Mouse (Mus musculus) embryonic facial prominence, embryonic 13.5 days (tissue): Measurements from ENCODE around the gene Hk1. TPM values are rescaled to one million over a fixed set of nuclear protein-coding genes. Genes with fewer than 3 reads are reported as not detected.

Source experiments
- ATAC-seq: fragments of 200-750 bp; cut with Nextera tagmentation; 2 replicates; pipeline ENCODE4 v1.8.0; 2017; ENCODE audit warnings: low read depth; ENCODE audit not compliant: insufficient number of reproducible peaks, insufficient read depth, low FRiP score, low TSS enrichment
- H3K27ac ChIP-seq: fragments of 300-500 bp; sonication (generic); 2 replicates; pipeline ENCODE4 v1.5.1; 2015; ENCODE audit warnings: moderate library complexity, mild to moderate bottlenecking, inconsistent platforms
- H3K27me3 ChIP-seq: fragments of 300-500 bp; sonication (generic); 2 replicates; pipeline ENCODE4 v1.6.1; 2015; ENCODE audit warnings: mild to moderate bottlenecking, inconsistent platforms
- H3K36me3 ChIP-seq: fragments of 300-500 bp; sonication (generic); 2 replicates; pipeline ENCODE4 v1.6.1; 2015; ENCODE audit warnings: mild to moderate bottlenecking, inconsistent platforms
- H3K4me1 ChIP-seq: fragments of 300-500 bp; sonication (generic); 2 replicates; pipeline ENCODE4 v1.6.1; 2015; ENCODE audit warnings: inconsistent platforms
- H3K4me2 ChIP-seq: fragments of 300-500 bp; sonication (generic); 2 replicates; pipeline ENCODE4 v1.6.1; 2015; ENCODE audit warnings: moderate library complexity, mild to moderate bottlenecking, inconsistent platforms
- H3K4me3 ChIP-seq: fragments of 300-500 bp; sonication (generic); 2 replicates; pipeline ENCODE4 v1.5.1; 2015; ENCODE audit warnings: mild to moderate bottlenecking, inconsistent platforms
- H3K9ac ChIP-seq: fragments of 300-500 bp; sonication (generic); 2 replicates; pipeline ENCODE4 v1.6.1; 2015; ENCODE audit warnings: mild to moderate bottlenecking, inconsistent platforms
- H3K9me3 ChIP-seq: fragments of 300-500 bp; sonication (generic); 2 replicates; pipeline ENCODE4 v1.6.1; 2016; ENCODE audit warnings: inconsistent platforms
- WGBS: fragments of 180-500 bp; shearing (Covaris S2); methylation state at CpG from one replicate; pipeline ENCODE4 v1.1.7; 2015; ENCODE audit warnings: mixed read lengths; 5-methylcytosine and 5-hydroxymethylcytosine counted together
- polyA plus RNA-seq: library from polyadenylated mRNA; unstranded; fragments of >200 nt; fragmentation: Nextera tagmentation; extraction: Ambion mirVana; gene quantifications from 2 replicates; pipeline ENCODE4 v1.2.1, GENCODE M21; 2015

Gene Hk1
- polyA plus RNA-seq, 1 experiment from 2014 or later, result 32.9 TPM

DNA sequence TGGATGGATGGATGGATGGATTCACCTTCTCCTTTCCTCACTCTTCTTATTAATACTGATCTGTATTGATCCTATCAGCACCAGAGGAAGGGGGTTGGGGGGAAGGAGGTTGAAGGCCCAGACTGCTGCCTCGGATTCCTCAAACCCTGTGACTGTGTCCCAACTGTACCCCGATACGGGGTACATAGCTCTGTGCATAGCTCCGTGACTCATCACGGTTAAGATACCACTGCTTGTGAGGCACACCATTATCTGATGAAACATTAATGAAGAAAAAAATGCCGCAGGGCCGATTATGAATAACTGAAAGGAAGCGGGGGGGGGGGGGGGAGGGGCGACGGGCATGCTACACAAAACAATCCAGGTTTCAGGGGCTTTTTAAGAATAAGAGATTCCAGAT is 66.6 kb downstream of the Hk1 start:
- Histone ChIP-seq H3K27ac (no peak overlapping the region), H3K4me1 (peaks cover 22% of the 10 kb centered on the region; the same call in 1 of the 2 replicates), H3K4me2 (no peak overlapping the region), H3K9me3 (no peaks in the 10 kb centered on the region), H3K4me3 (no peak overlapping the region), H3K9ac (no peak overlapping the region), H3K27me3 (no peaks in the 10 kb centered on the region), H3K36me3 (no peaks in the 10 kb centered on the region)
- no peak for ATAC-seq
- WGBS, result 76% methylated on average over 8 of the region's 10 CpGs

DNA sequence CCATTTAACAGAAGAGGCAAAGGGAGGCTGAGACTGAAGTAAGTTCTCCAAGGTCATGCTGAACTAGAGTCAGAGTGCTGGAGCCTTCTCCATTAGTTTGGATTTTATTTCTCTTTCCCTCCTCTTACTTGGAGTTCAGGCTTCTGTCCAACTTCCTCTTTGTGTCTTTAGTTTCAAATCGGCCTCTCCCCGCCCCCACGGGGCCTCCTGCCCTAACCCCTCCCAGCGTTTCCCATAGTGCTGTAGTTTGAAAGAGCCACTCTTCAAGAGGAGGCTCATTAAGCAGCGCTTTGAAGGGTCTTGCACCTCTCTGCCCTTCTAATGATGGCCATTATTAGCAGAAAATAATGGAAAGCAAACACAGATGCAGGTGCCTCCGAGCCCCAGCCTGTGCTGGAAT is 68.2 kb downstream of the Hk1 start:
- Histone ChIP-seq H3K27me3 (no peaks in the 10 kb centered on the region), H3K4me1 (peaks cover 27% of the 10 kb centered on the region), H3K27ac (no peak overlapping the region), H3K4me3 (no peak overlapping the region), H3K36me3 (no peaks in the 10 kb centered on the region), H3K4me2 (no peak overlapping the region), H3K9ac (no peak overlapping the region), H3K9me3 (no peaks in the 10 kb centered on the region)
- 35% methylated on average over 6 of the region's 6 CpGs for WGBS
- no peak for ATAC-seq

DNA sequence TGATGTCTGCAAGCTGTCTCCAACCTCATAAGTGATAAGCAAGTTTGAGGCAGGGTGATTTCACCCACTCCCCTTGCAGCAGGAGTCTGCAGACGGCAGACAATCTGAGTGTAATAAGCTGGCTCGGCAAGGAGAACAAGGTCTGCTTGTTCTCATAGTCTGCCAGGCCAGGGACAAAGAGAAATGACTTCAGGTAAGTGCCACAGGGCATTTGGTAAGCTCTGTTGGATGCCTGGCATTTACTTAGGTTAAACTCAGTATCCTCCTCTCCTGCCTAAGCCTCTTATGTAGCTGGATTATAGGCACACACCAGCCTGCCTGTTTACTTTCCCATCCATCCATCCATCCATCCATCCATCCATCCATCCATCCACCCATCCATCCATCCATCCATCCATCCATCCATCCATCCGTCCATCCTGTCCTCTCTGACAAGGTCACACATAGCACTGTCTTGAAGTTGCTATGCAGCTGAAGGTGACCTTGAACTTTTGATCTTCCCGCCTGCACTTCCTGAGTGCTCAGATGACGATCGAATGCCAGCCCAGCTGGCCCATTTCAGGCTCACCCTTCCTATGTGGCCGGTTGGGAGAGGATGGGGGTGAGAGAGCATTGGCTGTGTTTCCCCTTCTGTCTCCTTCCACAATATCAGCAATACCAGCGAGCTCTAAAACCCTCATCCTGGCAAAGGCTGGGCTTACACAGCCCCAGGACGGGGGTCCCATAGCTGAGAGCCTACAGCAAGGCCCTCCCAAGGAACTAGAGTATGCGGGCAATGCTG is 69.3 kb downstream of the Hk1 start:
- Histone ChIP-seq H3K27me3 (no peaks in the 10 kb centered on the region), H3K36me3 (no peaks in the 10 kb centered on the region), H3K4me2 (no peak overlapping the region), H3K9me3 (no peaks in the 10 kb centered on the region), H3K27ac (no peak overlapping the region), H3K9ac (no peak overlapping the region), H3K4me1 (peaks cover 29% of the 10 kb centered on the region), H3K4me3 (no peak overlapping the region)
- WGBS, result 74% methylated on average over 10 of the region's 10 CpGs
- no peak for ATAC-seq

DNA sequence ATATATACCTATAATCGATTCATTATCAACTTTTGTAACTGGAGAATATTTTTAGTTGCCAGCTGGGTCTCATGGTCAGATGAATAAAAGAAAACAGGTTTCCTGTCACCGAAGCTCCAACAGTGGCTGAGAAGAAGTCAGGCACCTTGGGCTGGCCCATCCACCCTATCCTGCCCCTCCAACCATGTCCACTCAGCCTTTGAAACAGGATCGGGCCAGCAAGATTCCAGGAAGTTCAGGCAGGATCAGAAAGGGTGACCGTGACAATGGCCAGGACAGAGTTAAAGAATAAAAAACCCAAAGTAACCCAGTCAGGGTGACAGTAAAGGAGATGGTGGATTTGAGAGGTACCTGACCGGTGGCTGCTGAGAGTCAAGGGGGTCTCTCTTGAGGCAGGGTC is 70.1 kb downstream of the Hk1 start:
- no peak overlapping the region for H3K9ac ChIP-seq
- no peaks in the 10 kb centered on the region for H3K9me3 ChIP-seq
- 72% methylated on average over 5 of the region's 5 CpGs for WGBS
- H3K4me1 ChIP-seq, result peaks cover 29% of the 10 kb centered on the region
- no peaks in the 10 kb centered on the region for H3K27me3 ChIP-seq
- no peak overlapping the region for H3K27ac ChIP-seq
- no peak for ATAC-seq
- H3K4me3 ChIP-seq, result no peak overlapping the region
- H3K36me3 ChIP-seq, result no peaks in the 10 kb centered on the region
- H3K4me2 ChIP-seq, result no peak overlapping the region

DNA sequence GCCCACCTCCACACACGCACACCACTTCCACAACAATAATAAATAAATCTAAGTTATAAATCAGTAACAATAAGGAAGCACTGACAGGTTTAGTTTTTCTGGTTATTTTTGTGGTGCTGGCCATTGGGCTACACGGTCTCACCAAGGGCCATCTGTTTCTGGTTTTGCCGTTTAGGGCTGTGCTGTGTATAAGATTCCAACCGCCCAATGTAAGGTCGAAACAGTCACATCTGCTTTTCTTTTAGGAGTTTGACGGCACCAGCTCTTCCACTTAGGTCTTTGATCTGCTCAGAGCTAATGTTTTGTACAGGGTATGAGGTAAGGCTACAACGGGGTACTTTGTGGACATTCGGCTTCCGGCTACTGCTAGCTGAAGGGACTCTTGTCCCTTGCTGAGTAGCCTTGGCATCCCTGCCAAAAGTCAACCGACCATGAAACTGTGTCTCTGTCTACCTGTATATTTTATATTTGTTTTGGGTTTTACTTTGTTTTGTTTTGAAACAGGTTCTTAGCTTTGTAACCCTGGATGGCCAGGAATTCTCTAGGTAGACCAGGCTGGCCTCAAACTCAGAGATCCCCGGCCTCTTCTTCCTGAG is 70.7 kb downstream of the Hk1 start:
- 32% methylated on average over 11 of the region's 11 CpGs for WGBS
- Histone ChIP-seq H3K9ac (no peak overlapping the region), H3K4me3 (no peak overlapping the region), H3K36me3 (peaks cover 4% of the 10 kb centered on the region), H3K27me3 (no peaks in the 10 kb centered on the region), H3K27ac (no peak overlapping the region; the same call in 1 of the 2 replicates), H3K4me1 (peaks cover 25% of the 10 kb centered on the region), H3K4me2 (no peak overlapping the region), H3K9me3 (no peaks in the 10 kb centered on the region)
- ATAC-seq, result no peak

DNA sequence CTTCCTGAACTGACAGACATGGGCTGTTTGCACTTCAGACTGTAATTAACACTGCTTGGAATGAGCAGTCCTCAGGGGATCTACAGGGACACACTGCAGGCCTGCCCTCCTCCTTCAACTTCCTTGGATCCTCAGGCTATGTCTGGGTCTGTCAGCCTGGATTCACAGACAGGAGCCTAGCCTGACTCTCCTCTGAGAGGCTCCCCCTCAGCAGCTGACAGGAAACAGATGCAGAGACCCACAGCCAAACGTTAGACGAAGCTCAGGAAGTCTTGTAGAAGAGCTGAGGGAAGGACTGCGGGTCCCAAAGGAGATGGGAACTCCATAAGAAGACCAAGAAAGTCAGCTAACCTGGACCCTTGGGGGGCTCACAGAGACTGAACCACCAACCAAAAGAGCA is 73.2 kb downstream of the Hk1 start:
- H3K27me3 ChIP-seq, result no peaks in the 10 kb centered on the region
- ATAC-seq, result no peak
- H3K27ac ChIP-seq, result no peak overlapping the region
- H3K4me2 ChIP-seq, result no peak overlapping the region
- no peak overlapping the region for H3K9ac ChIP-seq
- H3K4me1 ChIP-seq, result peaks cover 17% of the 10 kb centered on the region
- peaks cover 14% of the 10 kb centered on the region for H3K36me3 ChIP-seq
- H3K9me3 ChIP-seq, result no peaks in the 10 kb centered on the region
- H3K4me3 ChIP-seq, result no peak overlapping the region
- 23% methylated on average over 3 of the region's 3 CpGs for whole genome bisulfite sequencing

DNA sequence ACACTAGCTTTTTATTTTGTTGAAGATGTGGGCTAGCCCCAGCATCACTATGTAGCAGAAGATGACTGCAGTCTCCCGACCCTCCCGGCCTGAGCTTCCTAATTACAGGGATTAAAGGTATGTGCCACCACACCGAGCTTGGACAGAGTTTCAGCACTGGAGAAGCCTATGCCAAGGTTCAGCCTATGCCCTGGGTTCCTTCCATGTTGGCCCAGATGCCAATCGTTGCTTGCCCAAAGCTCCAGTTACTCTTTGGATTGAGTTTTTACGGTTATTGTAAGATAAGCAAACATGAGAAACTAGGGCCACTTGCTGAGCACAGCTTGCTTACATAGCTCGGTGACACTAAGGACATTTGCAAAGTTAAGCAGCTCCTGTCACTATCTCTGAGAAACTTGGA is 74.6 kb downstream of the Hk1 start:
- Histone ChIP-seq H3K36me3 (peaks cover 14% of the 10 kb centered on the region), H3K4me3 (no peak overlapping the region), H3K4me2 (no peak overlapping the region), H3K27ac (no peak overlapping the region), H3K4me1 (peaks cover 14% of the 10 kb centered on the region), H3K27me3 (no peaks in the 10 kb centered on the region), H3K9me3 (no peaks in the 10 kb centered on the region), H3K9ac (no peak overlapping the region)
- ATAC-seq, result no peak
- WGBS, result 79% methylated on average over 6 of the region's 6 CpGs

DNA sequence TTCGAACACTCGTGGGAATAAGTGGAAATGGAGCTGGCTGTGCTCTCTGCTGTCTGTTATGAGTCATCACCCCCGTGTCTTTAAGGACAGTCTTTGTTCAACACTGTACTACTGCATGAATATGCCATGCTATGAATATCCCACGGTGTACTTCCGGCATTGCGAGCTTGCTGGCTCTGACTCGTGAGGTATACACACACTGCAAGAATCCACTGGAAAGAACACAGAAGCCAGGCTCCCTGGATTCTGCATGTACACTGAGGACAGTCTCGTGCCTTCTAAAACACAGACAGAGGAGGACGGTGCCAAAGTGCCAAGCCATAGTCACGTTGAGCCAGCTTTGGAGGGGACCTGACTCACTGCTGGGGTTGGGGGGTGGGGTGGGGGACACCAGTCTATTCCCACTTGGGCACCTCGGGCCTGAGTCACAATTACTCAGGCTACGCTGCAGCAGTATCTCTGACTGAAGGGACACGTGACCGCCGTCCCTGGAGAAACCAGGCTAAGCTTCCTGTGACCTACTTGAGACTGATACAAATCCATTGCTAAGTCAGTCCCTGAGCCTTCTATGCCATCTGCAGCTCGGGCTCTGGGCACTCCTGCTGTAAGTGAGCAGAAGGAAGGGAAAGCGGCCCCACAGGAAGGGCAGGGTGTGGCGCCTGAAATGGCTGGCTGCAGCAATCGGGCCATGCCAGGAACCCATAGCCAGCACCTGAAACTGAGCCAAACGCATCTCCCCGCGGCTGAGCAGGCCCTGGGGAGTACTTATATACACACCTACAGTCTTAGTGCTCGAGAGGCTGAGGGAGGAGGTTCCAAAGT is 79.5 kb downstream of the Hk1 start:
- WGBS, result 81% methylated on average over 23 of the region's 23 CpGs
- Histone ChIP-seq H3K4me2 (no peak overlapping the region), H3K4me1 (no peaks in the 10 kb centered on the region), H3K36me3 (peaks cover 43% of the 10 kb centered on the region), H3K27ac (no peak overlapping the region), H3K9me3 (no peaks in the 10 kb centered on the region), H3K27me3 (no peaks in the 10 kb centered on the region), H3K4me3 (no peak overlapping the region), H3K9ac (no peak overlapping the region)
- no peak for ATAC-seq

DNA sequence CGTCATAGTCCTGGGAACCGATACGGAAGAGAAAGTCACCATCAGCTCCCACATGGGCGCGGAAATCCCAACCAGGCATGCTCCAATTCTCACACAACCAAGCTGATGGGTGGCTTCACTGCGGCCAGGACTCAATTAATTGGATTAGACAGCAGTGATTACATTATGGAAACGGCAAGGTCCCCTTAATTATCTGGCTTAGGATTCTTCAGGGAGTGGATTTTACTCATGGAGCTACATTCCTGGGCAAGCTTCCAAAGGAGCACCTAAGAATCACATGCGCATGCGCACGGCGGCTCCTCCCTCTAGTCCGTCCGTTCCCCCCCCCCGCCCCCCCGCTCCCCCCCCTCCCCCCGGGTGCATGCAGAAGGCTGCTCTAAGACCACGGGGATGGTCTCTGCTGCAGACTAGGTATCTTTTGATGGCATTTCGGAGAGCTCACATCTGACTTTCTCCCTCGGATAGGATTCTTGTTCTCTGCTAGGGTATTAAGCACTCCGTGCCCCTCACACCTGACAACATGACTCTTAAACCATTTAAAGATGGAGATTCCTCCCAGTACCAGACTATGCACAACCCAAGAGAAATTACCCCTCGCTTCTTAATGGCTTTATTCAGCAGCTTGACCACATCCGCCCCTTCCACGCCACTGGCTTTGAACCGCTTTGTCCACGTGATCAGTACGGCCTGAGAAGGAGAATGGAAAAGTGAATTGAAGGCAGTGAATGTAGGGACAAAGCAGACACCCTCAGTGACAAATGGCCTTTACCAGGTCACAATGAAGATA is 83.4 kb downstream of the Hk1 start:
- no peaks in the 10 kb centered on the region for H3K9me3 ChIP-seq
- no peak overlapping the region for H3K27ac ChIP-seq
- H3K4me2 ChIP-seq, result no peak overlapping the region
- no peak overlapping the region for H3K4me3 ChIP-seq
- peaks cover 58% of the 10 kb centered on the region for H3K36me3 ChIP-seq
- H3K4me1 ChIP-seq, result no peaks in the 10 kb centered on the region
- WGBS, result 63% methylated on average over 24 of the region's 26 CpGs
- no peak overlapping the region for H3K9ac ChIP-seq
- H3K27me3 ChIP-seq, result no peaks in the 10 kb centered on the region
- ATAC-seq, result no peak

DNA sequence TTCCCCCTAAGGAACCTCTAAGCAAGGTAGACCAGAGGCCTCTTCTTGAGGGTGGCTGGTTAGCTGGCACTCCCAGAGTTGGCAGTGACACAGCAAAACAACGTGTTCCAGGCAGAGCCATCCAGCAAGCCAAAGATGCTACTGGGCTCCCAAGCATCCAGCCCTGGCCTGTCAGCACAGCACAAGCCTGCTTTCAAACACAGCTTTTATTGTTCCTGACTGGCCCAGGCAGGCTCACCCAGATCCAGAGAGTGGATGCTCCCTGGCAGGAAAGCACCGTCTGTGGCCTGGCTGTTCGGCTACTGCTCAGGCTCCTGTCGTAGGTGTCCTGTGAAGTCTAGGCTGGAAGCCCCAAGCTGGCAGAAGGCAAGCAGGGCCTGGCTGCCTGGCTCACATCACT is 85.6 kb downstream of the Hk1 start:
- Histone ChIP-seq H3K36me3 (peaks cover 73% of the 10 kb centered on the region), H3K9ac (0 out of 2 replicates have a peak overlapping the region, but pooled peaks have one; percentile 32), H3K4me1 (no peaks in the 10 kb centered on the region), H3K27ac (no peak overlapping the region), H3K9me3 (no peaks in the 10 kb centered on the region), H3K4me2 (no peak overlapping the region), H3K27me3 (no peaks in the 10 kb centered on the region), H3K4me3 (no peak overlapping the region)
- ATAC-seq, result no peak
- WGBS, result 69% methylated on average over 4 of the region's 4 CpGs

DNA sequence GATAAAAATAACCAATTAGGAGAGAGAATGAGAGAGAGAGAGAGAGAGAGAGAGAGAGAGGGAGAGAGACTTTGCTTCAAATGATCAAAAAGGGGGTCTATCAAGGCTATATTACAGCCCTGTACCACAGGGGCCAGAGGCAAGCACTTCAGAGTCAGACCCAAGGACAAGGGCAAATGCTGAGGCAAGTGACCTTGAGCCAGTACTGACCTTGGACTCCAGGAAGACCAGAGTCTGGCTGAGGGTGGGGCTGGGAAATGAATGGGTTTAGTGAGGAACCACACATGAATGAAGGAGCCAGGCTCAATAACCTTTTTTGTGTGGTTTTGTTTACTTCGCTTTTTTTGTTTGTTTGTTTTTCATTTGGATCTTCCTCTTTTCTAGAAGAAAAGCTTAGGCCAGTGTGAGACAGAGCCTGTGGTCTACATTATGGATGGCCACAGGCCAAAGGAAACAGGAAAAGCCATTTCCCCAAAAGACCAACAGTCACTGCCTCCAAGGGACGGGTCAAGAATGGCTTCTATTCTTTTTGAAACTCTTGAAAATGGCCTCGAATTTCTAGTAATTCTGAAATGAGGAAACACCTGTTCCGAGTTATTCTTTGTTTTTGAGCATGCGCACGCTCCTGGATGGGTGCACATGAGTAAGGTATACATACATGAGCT is 92.1 kb downstream of the Hk1 start:
- no peaks in the 10 kb centered on the region for H3K4me1 ChIP-seq
- no peak for ATAC-seq
- 61% methylated on average over 6 of the region's 6 CpGs for WGBS
- H3K36me3 ChIP-seq, result peaks cover 68% of the 10 kb centered on the region
- no peak overlapping the region for H3K4me3 ChIP-seq
- no peaks in the 10 kb centered on the region for H3K9me3 ChIP-seq
- H3K9ac ChIP-seq, result no peak overlapping the region
- no peak overlapping the region for H3K4me2 ChIP-seq
- no peak overlapping the region for H3K27ac ChIP-seq
- no peaks in the 10 kb centered on the region for H3K27me3 ChIP-seq
